In the genomic region with DNA sequence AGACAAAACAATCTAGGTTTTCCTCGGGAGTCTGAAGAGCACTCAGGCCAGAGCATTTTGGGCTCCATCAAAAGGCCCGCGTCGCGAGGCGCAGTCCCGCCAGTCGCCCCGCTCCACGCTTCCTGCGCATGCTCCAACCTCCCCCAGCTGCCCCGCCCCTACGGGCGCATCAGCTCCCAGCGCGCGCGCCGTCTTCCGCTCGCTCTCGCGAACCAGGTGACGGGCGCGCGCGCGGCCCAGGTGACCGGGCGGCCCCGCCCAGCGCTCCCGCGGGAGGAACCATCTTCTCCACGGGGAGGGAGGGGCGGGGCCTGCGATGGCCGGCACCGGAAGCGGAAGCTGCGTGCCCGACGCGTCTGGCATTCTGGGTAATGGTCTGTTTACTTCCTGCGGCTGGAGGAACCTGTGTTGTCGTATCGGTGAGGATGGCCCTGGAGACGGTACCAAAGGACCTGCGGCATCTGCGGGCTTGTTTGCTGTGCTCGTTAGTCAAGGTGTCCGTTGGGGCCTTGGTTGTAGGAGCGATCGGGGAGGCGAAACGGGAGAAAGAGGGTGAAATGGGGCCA, we compare ENCODE assay signal across 7 mouse cellular contexts. TPM values are rescaled to one million over a fixed set of nuclear protein-coding genes. Genes with fewer than 3 reads are reported as not detected.
DNase-seq lines count a peak whose midpoint lies in the region; ATAC-seq and TF ChIP-seq lines count a peak whose summit lies in the region.

A gene (plus strand): TSS at position 378 of the 566 bp plus-strand sequence.

- H3K4me1 ChIP-seq in intestine, embryonic 15.5 days (replicated peaks): peaks cover 14% of the 10 kb centered on the region
- H3K4me1 ChIP-seq in midbrain, embryonic 12.5 days: peaks cover 25% of the 10 kb centered on the region
- peaks cover 2% of the 10 kb centered on the region for H3K4me1 ChIP-seq in small intestine, adult 2 months (ENCODE audit: control insufficient read depth, insufficient read depth, insufficient read length, low read length)

- under 1% methylated on average over 57 of the region's 57 CpGs for WGBS in intestine, embryonic 15.5 days
- WGBS in midbrain, embryonic 12.5 days: under 1% methylated on average over 56 of the region's 57 CpGs
- WGBS in small intestine, adult 2 months: under 1% methylated on average over 56 of the region's 57 CpGs

- H3K4me3 ChIP-seq in intestine, embryonic 15.5 days (replicated peaks): peak within 1 kb of the TSS; percentile 84
- peak within 1 kb of the TSS; percentile 67 for H3K4me3 ChIP-seq in midbrain, embryonic 12.5 days
- H3K4me3 ChIP-seq in small intestine, adult 2 months (ENCODE audit: low read depth, low read length): peak within 1 kb of the TSS; percentile 79

- ATAC-seq in intestine, embryonic 15.5 days: peak; percentile 96
- ATAC-seq in midbrain, embryonic 12.5 days (ENCODE audit: low FRiP score, low read depth): peak; percentile 93

- peak within 1 kb of the TSS; percentile 78 for H3K4me2 ChIP-seq in intestine, embryonic 15.5 days (replicated peaks)
- peak within 1 kb of the TSS; percentile 91 for H3K4me2 ChIP-seq in midbrain, embryonic 12.5 days (replicated peaks)

- no peak for TF ChIP-seq CTCF in small intestine, adult 2 months (IDR thresholded peaks at IDR 0.05; ENCODE audit: extremely low read depth, insufficient read length, insufficient replicate concordance, low read depth, low read length)

- H3K9ac ChIP-seq in intestine, embryonic 15.5 days: peak within 1 kb of the TSS; percentile 78
- peak within 1 kb of the TSS; percentile 72 for H3K9ac ChIP-seq in midbrain, embryonic 12.5 days (replicated peaks)

- peaks cover 13% of the 10 kb centered on the region; the same call in 1 of the 2 replicates for H3K36me3 ChIP-seq in intestine, embryonic 15.5 days
- H3K36me3 ChIP-seq in midbrain, embryonic 12.5 days: peaks cover 24% of the 10 kb centered on the region
- H3K36me3 ChIP-seq in small intestine, adult 2 months (ENCODE audit: control insufficient read depth, insufficient read depth, low read length): peaks cover 11% of the 10 kb centered on the region

- no peaks in the 10 kb centered on the region for H3K27me3 ChIP-seq in intestine, embryonic 15.5 days (replicated peaks)
- peaks cover 18% of the 10 kb centered on the region for H3K27me3 ChIP-seq in midbrain, embryonic 12.5 days
- H3K27me3 ChIP-seq in small intestine, adult 2 months (ENCODE audit: control insufficient read depth, insufficient read depth, low read length): no peaks in the 10 kb centered on the region

- peak; percentile 64 for TF ChIP-seq POLR2A in small intestine, adult 2 months (IDR thresholded peaks at IDR 0.05; ENCODE audit: low read depth, low read length)

- peak; percentile 92 for DNase-seq in adrenal gland, adult 8-10 months
- DNase-seq in embryo, embryonic 11.5 days (ENCODE audit: low read depth, low spot score): peak; percentile 96
- peak; percentile 89 to 93 for DNase-seq in gastrocnemius, postnatal 36 days
- DNase-seq in left cerebral cortex, postnatal 4 days: peak; percentile 98

- intact Hi-C loops in gastrocnemius, postnatal 36 days (cut with DNase I): loop anchor here (5.0 kb wide), 1 partner anchor 145 kb away; a partner anchor contains a TSS
- intact Hi-C loops in left cerebral cortex, postnatal 4 days (cut with DNase I): no loop called here

- H3K27ac ChIP-seq in intestine, embryonic 15.5 days: peak within 1 kb of the TSS; percentile 80
- H3K27ac ChIP-seq in midbrain, embryonic 12.5 days (replicated peaks): peak within 1 kb of the TSS; percentile 66
- peak within 1 kb of the TSS; percentile 75 for H3K27ac ChIP-seq in small intestine, adult 2 months (ENCODE audit: insufficient read depth, low read depth, low read length)

- H3K9me3 ChIP-seq in intestine, embryonic 15.5 days: no peaks in the 10 kb centered on the region
- H3K9me3 ChIP-seq in midbrain, embryonic 12.5 days: no peaks in the 10 kb centered on the region

RNA-seq across cellular contexts. Expression of the gene that starts here (rescaled TPM):
- total RNA-seq in adrenal gland, adult 8-10 months (2022): 10 to 100 TPM; 73.7 to 85.1 (median 84.2) TPM
- total RNA-seq in gastrocnemius, postnatal 36 days (2021): 10 to 100 TPM; 26.8 to 37.6 TPM
- polyA plus RNA-seq in intestine, embryonic 15.5 days (2015; fragmentation: Nextera tagmentation; extraction: Ambion mirVana): 117 and 121 TPM in 2 replicates
- 10 to 100 TPM; 53.8 to 54.4 TPM for total RNA-seq in left cerebral cortex, postnatal 4 days (2021)
- polyA plus RNA-seq in midbrain, embryonic 12.5 days (2016; fragmentation: Nextera tagmentation; extraction: Ambion mirVana): 139 and 145 TPM in 2 replicates
- 21.5 and 43.3 TPM in 2 replicates for polyA plus RNA-seq in small intestine, adult 2 months (2012; rRNA removed)

Comparison
In these comparisons a context has a peak if more than half of its experiments do, and no peak if none do; other contexts are left out.
1. Peak in every context shown above with its lines: DNase-seq, ATAC-seq, H3K4me3 ChIP-seq and H3K27ac ChIP-seq.